Mouse (Mus musculus): ENCODE data around the gene Stn1. TPM values are rescaled to one million over a fixed set of nuclear protein-coding genes. Genes with fewer than 3 reads are reported as not detected.

Stn1 gene
- polyA plus RNA-seq, 1 experiment from 2014 or later, result 36.9 TPM

- no peak for DNase-seq (ENCODE audit: low spot score)
Measured at GRCm38 (mm10) chr19:47483346-47483745, 54.0 kb downstream of the Stn1 start.

GRCm38 (mm10) chr19:47473453-47473852 lies 63.9 kb downstream of the Stn1 start:
- no peak for DNase-seq (ENCODE audit: low spot score)

GRCm38 (mm10) chr19:47472881-47473400 lies 64.4 kb downstream of the Stn1 start:
- DNase-seq (ENCODE audit: low spot score), result no peak

- no peak for DNase-seq (ENCODE audit: low spot score)
Measured at GRCm38 (mm10) chr19:47471808-47472207, 65.5 kb downstream of the Stn1 start.

GRCm38 (mm10) chr19:47468750-47469149 lies 68.6 kb downstream of the Stn1 start:
- no peak for DNase-seq (ENCODE audit: low spot score)

GRCm38 (mm10) chr19:47466775-47467174 lies 70.5 kb downstream of the Stn1 start:
- DNase-seq (ENCODE audit: low spot score), result no peak

- no peak for DNase-seq (ENCODE audit: low spot score)
Measured at GRCm38 (mm10) chr19:47465467-47465866, 71.8 kb downstream of the Stn1 start.

GRCm38 (mm10) chr19:47464304-47465241 lies 72.7 kb downstream of the Stn1 start, which contains the start of gene Sh3pxd2a:
Sh3pxd2a (minus strand) TSS chr19:47464401.
- peak; percentile 73 for DNase-seq (ENCODE audit: low spot score)

GRCm38 (mm10) chr19:47463636-47464303 lies 73.5 kb downstream of the Stn1 start:
- DNase-seq (ENCODE audit: low spot score), result peak; percentile 90

GRCm38 (mm10) chr19:47463206-47463605 lies 74.1 kb downstream of the Stn1 start:
- no peak for DNase-seq (ENCODE audit: low spot score)

- DNase-seq (ENCODE audit: low spot score), result no peak
Measured at GRCm38 (mm10) chr19:47462725-47463124, 74.6 kb downstream of the Stn1 start.

GRCm38 (mm10) chr19:47461838-47462237 lies 75.5 kb downstream of the Stn1 start:
- no peak for DNase-seq (ENCODE audit: low spot score)

GRCm38 (mm10) chr19:47461386-47461785 lies 75.9 kb downstream of the Stn1 start:
- no peak for DNase-seq (ENCODE audit: low spot score)

- no peak for DNase-seq (ENCODE audit: low spot score)
Measured at GRCm38 (mm10) chr19:47460120-47460960, 77.0 kb downstream of the Stn1 start.

GRCm38 (mm10) chr19:47459214-47459613 lies 78.1 kb downstream of the Stn1 start:
- DNase-seq (ENCODE audit: low spot score), result no peak

- DNase-seq (ENCODE audit: low spot score), result no peak
Measured at GRCm38 (mm10) chr19:47458504-47459161, 78.7 kb downstream of the Stn1 start.

- no peak for DNase-seq (ENCODE audit: low spot score)
Measured at GRCm38 (mm10) chr19:47457711-47458503, 79.4 kb downstream of the Stn1 start.

GRCm38 (mm10) chr19:47456021-47456420 lies 81.3 kb downstream of the Stn1 start:
- no peak for DNase-seq (ENCODE audit: low spot score)

- no peak for DNase-seq (ENCODE audit: low spot score)
Measured at GRCm38 (mm10) chr19:47455001-47455755, 82.1 kb downstream of the Stn1 start.

Measured in thymus, postnatal 0 days (tissue).